Mouse (Mus musculus) heart, postnatal 10 days (tissue): Measurements from ENCODE around the gene Irf2bpl. TPM values are rescaled to one million over a fixed set of nuclear protein-coding genes. Genes with fewer than 3 reads are reported as not detected.

ENCODE experiments used
- DNase-seq, 2 experiments: peaks; one replicate each; pipeline ENCODE4 v3.0.0; 2021
- intact Hi-C: fragments of 180-260 bp; cut with DNase I; formaldehyde crosslinking; loops from one replicate; pipeline ENCODE4 v1.15.1; 2025
- total RNA-seq, 2 experiments: library from RNA; stranded (reverse); gene quantifications; 2 replicates each; pipeline ENCODE4 v1.2.3; 2021

The Irf2bpl gene
- total RNA-seq, 2 experiments from 2014 or later, result 60.3 to 67.5 TPM

DNA sequence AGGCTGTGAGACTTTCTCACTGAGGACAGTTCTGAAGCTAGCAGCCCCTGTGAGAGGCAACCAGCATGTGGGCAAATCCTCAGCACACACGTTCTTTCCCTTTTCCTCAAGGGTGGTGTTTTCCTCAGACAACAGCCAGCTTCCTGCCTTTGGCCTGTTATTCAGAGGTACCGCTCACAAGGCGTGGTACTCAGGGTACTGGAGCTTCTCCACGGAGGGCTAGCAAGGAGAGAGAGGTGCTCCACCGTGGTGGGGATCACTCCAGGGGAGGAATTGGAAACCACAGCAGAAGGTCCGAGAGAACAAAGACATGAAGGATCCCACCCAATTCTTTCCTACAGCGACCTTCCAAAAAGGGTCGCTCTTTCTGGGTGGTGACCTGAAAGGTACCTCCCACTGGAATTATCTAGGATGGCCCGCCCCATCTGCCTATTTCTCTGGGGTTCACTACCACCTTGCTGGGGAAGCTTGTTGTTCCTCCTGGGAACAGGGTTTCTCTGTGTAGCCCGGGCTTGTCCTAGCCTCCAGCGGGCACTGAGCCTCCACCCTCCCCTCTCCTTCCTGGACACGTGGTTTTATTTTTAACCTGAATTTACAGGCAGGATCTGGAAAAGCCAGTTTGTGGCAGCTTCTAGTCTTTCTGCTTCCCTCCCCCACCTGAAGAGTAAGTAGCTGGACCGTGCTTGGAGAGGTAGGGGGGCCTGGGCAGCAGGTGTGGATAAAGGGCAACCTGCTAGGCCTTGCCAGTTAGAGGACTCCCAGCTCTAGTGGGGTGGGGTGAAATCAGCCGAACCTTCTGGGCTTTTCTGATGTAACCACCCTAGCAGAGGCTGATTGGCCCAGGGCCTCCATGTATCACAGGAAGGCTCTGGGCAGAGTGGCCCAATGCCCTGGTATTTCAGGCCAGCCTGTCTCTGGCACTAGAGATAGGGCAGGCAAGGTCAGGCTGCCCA lies 17.1 kb downstream of the Irf2bpl start:
- DNase-seq, result peak; percentile 83 to 86

DNA sequence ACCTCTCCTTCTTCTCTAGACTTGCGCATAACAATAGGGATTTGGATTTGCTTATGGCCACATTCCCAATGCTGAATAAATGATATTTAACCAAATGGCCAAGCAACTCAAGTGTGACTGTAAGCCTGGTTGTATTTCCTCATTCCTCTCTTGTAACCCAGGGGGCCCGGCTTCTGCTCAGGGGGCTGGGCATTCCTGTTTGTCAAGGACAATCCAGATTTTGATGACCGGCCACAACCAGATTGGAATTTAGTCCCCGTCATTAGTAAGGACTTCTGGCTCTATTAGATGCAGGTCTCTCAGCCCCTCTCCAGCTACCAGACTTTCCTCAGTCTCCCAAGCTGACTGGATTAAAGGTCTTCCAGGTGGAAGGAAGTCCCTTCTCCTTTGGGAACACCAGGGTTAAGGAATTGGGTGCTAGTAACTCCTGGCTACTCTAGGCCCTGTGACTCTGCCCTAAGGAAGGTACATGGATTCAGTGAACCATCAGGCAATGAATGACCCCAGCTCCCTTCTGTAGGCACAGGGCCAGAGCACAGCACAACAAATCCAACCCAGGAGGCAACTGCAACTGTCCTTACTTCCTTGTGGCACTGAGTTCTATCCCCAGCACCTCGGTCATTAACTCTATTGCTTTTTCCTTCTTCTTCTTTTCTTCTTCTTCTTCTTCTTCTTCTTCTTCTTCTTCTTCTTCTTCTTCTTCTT lies 20.1 kb downstream of the Irf2bpl start:
- no peak for DNase-seq
- intact Hi-C loops, result no loop called here

More for the DNA sequence above, 17.1 kb downstream of the Irf2bpl start:
- intact Hi-C loops, result no loop called here

GRCm38 (mm10) chr12:86859924-86860790 lies 24.4 kb downstream of the Irf2bpl start:
- intact Hi-C loops, result no loop called here
- DNase-seq, result no peak

GRCm38 (mm10) chr12:86858983-86859872 lies 25.4 kb downstream of the Irf2bpl start:
- intact Hi-C loops, result no loop called here

GRCm38 (mm10) chr12:86858498-86858897 lies 26.1 kb downstream of the Irf2bpl start:
- no peak for DNase-seq
- intact Hi-C loops, result no loop called here

More at GRCm38 (mm10) chr12:86858983-86859872, 25.4 kb downstream of the Irf2bpl start:
- peak in 1 of 2 experiments; percentile 42 for DNase-seq

GRCm38 (mm10) chr12:86857290-86857689 lies 27.3 kb downstream of the Irf2bpl start:
- intact Hi-C loops, result loop anchor here (2.0 kb wide), 2 partner anchors 18 to 26 kb away; no protein-coding TSS in a partner anchor
- peak; percentile 62 to 67 for DNase-seq

- peak; percentile 78 to 81 for DNase-seq
- intact Hi-C loops, result loop anchor here (2.0 kb wide), 2 partner anchors 17 to 27 kb away; no protein-coding TSS in a partner anchor
These were observed 28.9 kb downstream of the Irf2bpl start for GRCm38 (mm10) chr12:86855670-86856069.

GRCm38 (mm10) chr12:86853516-86853915 lies 31.1 kb downstream of the Irf2bpl start:
- intact Hi-C loops, result no loop called here
- no peak for DNase-seq

GRCm38 (mm10) chr12:86851313-86851712 lies 33.3 kb downstream of the Irf2bpl start:
- intact Hi-C loops, result no loop called here

DNA sequence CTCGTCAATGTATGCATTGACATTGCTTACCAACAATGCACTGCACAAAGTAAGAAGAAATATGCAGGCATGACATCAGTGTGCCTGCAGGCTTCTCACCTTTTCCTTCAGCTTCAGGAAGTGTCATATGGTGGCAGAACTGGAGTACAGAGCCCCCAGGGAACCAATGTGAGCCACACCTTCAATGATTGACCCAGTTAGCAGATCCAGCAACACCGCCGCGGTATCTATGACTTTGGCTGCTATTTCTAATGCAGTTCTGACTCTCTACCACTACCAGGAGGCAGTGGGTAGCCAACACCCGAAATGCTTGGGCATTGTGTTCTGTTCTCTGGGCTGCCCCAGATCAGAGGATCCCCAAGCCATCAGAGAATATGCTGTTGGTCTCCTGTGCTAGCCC lies 33.9 kb downstream of the Irf2bpl start:
- intact Hi-C loops, result no loop called here
- DNase-seq, result no peak

More at GRCm38 (mm10) chr12:86851313-86851712, 33.3 kb downstream of the Irf2bpl start:
- DNase-seq, result no peak

DNA sequence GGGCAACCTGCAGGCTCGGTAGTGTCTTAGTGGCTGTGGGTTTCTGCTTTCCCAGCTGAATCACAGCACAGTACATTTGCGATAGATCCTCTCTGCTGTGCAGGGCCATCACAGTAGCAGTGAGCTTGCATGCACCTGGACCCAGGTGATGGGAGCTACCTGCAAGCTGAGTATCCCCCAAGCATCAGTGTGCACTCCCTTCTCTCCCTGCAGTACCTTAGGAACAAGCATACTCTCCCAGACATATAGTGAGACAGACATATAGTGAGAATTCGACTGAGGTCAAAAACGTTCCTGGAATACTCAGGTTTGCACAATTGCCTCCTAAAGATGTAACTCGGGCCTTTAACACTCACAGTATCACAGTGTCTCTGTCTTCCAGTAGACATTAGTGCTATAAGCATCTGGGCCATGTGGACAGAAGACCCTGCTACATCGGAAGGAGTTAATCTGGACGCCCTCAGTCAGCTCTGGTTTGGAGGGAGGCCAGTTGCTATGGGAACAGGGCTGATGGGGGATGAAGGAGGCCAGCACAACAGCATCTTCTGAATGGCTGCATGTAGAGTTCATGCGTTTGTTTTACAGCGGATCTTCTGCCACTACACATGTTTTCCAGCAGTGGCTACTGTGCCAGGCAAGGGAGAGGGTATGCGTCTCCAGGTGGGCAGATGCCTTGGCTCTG lies 34.5 kb downstream of the Irf2bpl start:
- intact Hi-C loops, result no loop called here
- no peak for DNase-seq

GRCm38 (mm10) chr12:86842866-86843459 lies 41.6 kb downstream of the Irf2bpl start:
- intact Hi-C loops, result no loop called here
- no peak for DNase-seq

- intact Hi-C loops, result no loop called here
- no peak for DNase-seq
These were observed 44.1 kb downstream of the Irf2bpl start for GRCm38 (mm10) chr12:86840526-86840925.

GRCm38 (mm10) chr12:86838181-86838580 lies 46.4 kb downstream of the Irf2bpl start:
- intact Hi-C loops, result loop anchor here (2.0 kb wide), 1 partner anchor 19 kb away; no protein-coding TSS in a partner anchor
- DNase-seq, result peak; percentile 52 to 61

DNA sequence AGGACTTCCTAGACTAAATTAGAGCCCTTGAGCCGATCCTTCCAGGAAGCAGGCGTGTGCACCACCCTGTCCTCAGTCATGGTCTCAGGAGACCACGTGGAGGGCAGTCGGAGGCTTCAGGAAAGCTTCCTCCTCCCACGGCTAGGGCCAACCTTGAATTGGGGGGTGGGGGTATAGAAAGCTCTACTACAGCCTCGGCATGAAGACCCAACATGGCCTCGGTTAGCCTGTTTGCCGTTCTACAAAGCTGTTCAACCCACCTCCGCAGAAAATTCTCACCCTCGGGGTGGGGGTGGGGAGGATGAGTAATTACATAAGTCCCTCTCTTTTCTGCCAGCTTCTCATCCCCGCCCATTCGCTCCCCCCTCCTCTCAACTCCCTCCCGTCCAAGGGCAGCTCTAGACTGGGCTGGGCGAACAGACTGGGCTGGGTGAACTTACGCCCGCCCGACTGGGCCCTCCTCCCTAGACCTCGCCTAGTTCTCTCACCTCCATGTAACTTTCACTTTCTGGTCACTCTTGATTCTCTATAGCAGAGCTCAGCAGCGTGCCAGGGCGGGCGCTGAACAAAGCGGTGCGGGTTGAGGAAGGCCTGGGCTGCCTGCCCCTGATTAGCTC lies 48.1 kb downstream of the Irf2bpl start:
- peak; percentile 90 to 91 for DNase-seq
- intact Hi-C loops, result no loop called here

DNA sequence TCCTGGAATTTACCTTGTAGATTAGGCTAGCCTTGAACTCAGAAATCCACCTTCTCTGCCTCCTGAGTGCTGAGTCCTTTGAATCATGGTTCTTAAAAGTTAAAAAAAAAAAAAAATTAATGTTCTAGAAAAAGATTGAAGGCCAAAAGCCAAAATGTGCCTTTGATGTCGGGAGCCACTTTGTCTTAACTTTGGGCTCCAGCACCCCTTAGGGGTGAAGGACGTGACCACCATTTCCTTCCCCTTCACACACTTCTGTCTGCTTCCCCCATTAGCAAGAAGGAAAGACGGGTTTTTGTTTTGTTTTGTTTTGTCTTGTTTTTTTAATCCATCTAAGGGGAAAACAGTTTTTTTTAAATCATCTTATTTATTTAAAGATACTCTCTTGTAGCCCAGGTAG lies 48.7 kb downstream of the Irf2bpl start:
- intact Hi-C loops, result no loop called here
- no peak for DNase-seq

DNA sequence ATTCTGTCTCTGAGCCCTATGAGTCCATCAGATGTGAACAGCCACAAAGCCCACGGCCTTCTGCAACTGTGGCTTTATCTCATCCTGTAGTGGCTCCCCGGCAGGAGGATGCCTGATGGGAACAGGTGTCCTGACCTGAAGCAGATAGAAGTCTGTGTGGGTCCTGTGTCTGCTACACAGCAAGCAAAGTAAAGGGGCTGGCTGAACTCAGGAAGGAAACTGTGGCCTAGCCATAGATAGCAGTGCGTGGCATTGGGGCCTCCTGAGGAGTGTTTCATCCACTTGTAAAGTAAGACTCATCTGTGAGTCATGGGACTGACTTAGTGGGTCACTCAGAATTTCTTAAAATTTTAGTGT lies 50.2 kb downstream of the Irf2bpl start:
- peak in 1 of 2 experiments; percentile 42 for DNase-seq
- intact Hi-C loops, result no loop called here
